Mouse (Mus musculus): ENCODE data around the gene Spg11. TPM values are rescaled to one million over a fixed set of nuclear protein-coding genes. Genes with fewer than 3 reads are reported as not detected.

The Spg11 gene
- polyA plus RNA-seq, 1 experiment from 2014 or later, result 8.9 TPM

- no peak overlapping the region for H3K4me2 ChIP-seq
- no peak overlapping the region for H3K4me3 ChIP-seq
- no peaks in the 10 kb centered on the region for H3K27me3 ChIP-seq
- ATAC-seq (ENCODE audit: low FRiP score), result no peak
- 0 out of 2 replicates have a peak, but pooled peaks cover 3% of the 10 kb centered on the region for H3K4me1 ChIP-seq (replicated peaks)
- no peak overlapping the region for H3K9ac ChIP-seq
- H3K36me3 ChIP-seq, result peaks cover 91% of the 10 kb centered on the region
- 83% methylated on average over 4 of the region's 4 CpGs for WGBS
- H3K27ac ChIP-seq, result no peak overlapping the region
- H3K9me3 ChIP-seq, result no peaks in the 10 kb centered on the region
These were observed 31.7 kb downstream of the Spg11 start for GRCm38 (mm10) chr2:122086446-122086845.

GRCm38 (mm10) chr2:122081728-122082456 is 36.3 kb downstream of the Spg11 start:
- Histone ChIP-seq H3K4me1 (replicated peaks) (0 out of 2 replicates have a peak, but pooled peaks cover 3% of the 10 kb centered on the region), H3K9me3 (no peaks in the 10 kb centered on the region), H3K36me3 (peaks cover 86% of the 10 kb centered on the region), H3K9ac (no peak overlapping the region), H3K4me3 (no peak overlapping the region), H3K4me2 (no peak overlapping the region), H3K27me3 (no peaks in the 10 kb centered on the region), H3K27ac (no peak overlapping the region)
- ATAC-seq (ENCODE audit: low FRiP score), result no peak
- WGBS, result 58% methylated on average over 7 of the region's 7 CpGs

- no peaks in the 10 kb centered on the region for H3K9me3 ChIP-seq
- no peaks in the 10 kb centered on the region for H3K4me1 ChIP-seq (replicated peaks)
- WGBS, result 39% methylated on average over 5 of the region's 5 CpGs
- no peaks in the 10 kb centered on the region for H3K27me3 ChIP-seq
- no peak overlapping the region for H3K4me3 ChIP-seq
- no peak for ATAC-seq (ENCODE audit: low FRiP score)
- H3K27ac ChIP-seq, result no peak overlapping the region
- H3K9ac ChIP-seq, result no peak overlapping the region
- no peak overlapping the region for H3K4me2 ChIP-seq
- H3K36me3 ChIP-seq, result peaks cover 66% of the 10 kb centered on the region
These were observed 48.3 kb downstream of the Spg11 start for GRCm38 (mm10) chr2:122069922-122070321.

GRCm38 (mm10) chr2:122069144-122069912 is 48.9 kb downstream of the Spg11 start:
- Histone ChIP-seq H3K4me2 (no peak overlapping the region), H3K4me1 (replicated peaks) (no peaks in the 10 kb centered on the region), H3K27ac (no peak overlapping the region), H3K9me3 (no peaks in the 10 kb centered on the region), H3K4me3 (no peak overlapping the region), H3K36me3 (peaks cover 67% of the 10 kb centered on the region), H3K27me3 (no peaks in the 10 kb centered on the region), H3K9ac (no peak overlapping the region)
- 90% methylated on average over 6 of the region's 6 CpGs for WGBS
- no peak for ATAC-seq (ENCODE audit: low FRiP score)

GRCm38 (mm10) chr2:122066241-122066640 is 51.9 kb downstream of the Spg11 start:
- Histone ChIP-seq H3K27ac (no peak overlapping the region), H3K36me3 (peaks cover 70% of the 10 kb centered on the region), H3K4me1 (replicated peaks) (no peaks in the 10 kb centered on the region), H3K9me3 (no peaks in the 10 kb centered on the region), H3K4me2 (no peak overlapping the region), H3K4me3 (no peak overlapping the region), H3K9ac (no peak overlapping the region), H3K27me3 (no peaks in the 10 kb centered on the region)
- ATAC-seq (ENCODE audit: low FRiP score), result no peak
- WGBS, result 87% methylated on average over 8 of the region's 8 CpGs

- no peak overlapping the region for H3K4me2 ChIP-seq
- H3K27me3 ChIP-seq, result no peaks in the 10 kb centered on the region
- no peak for ATAC-seq (ENCODE audit: low FRiP score)
- no peak overlapping the region for H3K9ac ChIP-seq
- H3K27ac ChIP-seq, result no peak overlapping the region
- no peaks in the 10 kb centered on the region for H3K4me1 ChIP-seq (replicated peaks)
- H3K36me3 ChIP-seq, result peaks cover 71% of the 10 kb centered on the region
- H3K9me3 ChIP-seq, result no peaks in the 10 kb centered on the region
- H3K4me3 ChIP-seq, result no peak overlapping the region
- 52% methylated on average over 14 of the region's 14 CpGs for WGBS
These were observed 52.8 kb downstream of the Spg11 start for GRCm38 (mm10) chr2:122065200-122065969.

- Histone ChIP-seq H3K27me3 (no peaks in the 10 kb centered on the region), H3K9ac (no peak overlapping the region), H3K4me3 (no peak overlapping the region), H3K9me3 (no peaks in the 10 kb centered on the region), H3K4me2 (no peak overlapping the region), H3K4me1 (replicated peaks) (no peaks in the 10 kb centered on the region), H3K36me3 (peaks cover 65% of the 10 kb centered on the region), H3K27ac (no peak overlapping the region)
- WGBS, result 90% methylated on average over 11 of the region's 11 CpGs
- no peak for ATAC-seq (ENCODE audit: low FRiP score)
These were observed 58.6 kb downstream of the Spg11 start for GRCm38 (mm10) chr2:122059365-122060115.

- ATAC-seq (ENCODE audit: low FRiP score), result no peak
- Histone ChIP-seq H3K4me2 (no peak overlapping the region), H3K4me3 (no peak overlapping the region), H3K27ac (no peak overlapping the region), H3K9me3 (no peaks in the 10 kb centered on the region), H3K4me1 (replicated peaks) (no peaks in the 10 kb centered on the region), H3K36me3 (peaks cover 25% of the 10 kb centered on the region), H3K27me3 (no peaks in the 10 kb centered on the region), H3K9ac (no peak overlapping the region)
These were observed 74.3 kb downstream of the Spg11 start for GRCm38 (mm10) chr2:122043926-122044325.

GRCm38 (mm10) chr2:122036064-122036463 is 82.1 kb downstream of the Spg11 start:
- H3K4me2 ChIP-seq, result no peak overlapping the region
- H3K27ac ChIP-seq, result no peak overlapping the region
- H3K36me3 ChIP-seq, result peaks cover 11% of the 10 kb centered on the region; the same call in 1 of the 2 replicates
- no peak overlapping the region for H3K9ac ChIP-seq
- no peak for ATAC-seq (ENCODE audit: low FRiP score)
- no peaks in the 10 kb centered on the region for H3K27me3 ChIP-seq
- no peaks in the 10 kb centered on the region for H3K9me3 ChIP-seq
- WGBS, result 91% methylated on average over 3 of the region's 3 CpGs
- H3K4me3 ChIP-seq, result no peak overlapping the region
- no peaks in the 10 kb centered on the region for H3K4me1 ChIP-seq (replicated peaks)

- WGBS, result 93% methylated on average over 5 of the region's 6 CpGs
- Histone ChIP-seq H3K4me2 (no peak overlapping the region), H3K9ac (no peak overlapping the region), H3K4me1 (replicated peaks) (peaks cover 23% of the 10 kb centered on the region), H3K27ac (no peak overlapping the region), H3K4me3 (no peak overlapping the region), H3K27me3 (no peaks in the 10 kb centered on the region), H3K36me3 (0 out of 2 replicates have a peak, but pooled peaks cover 6% of the 10 kb centered on the region), H3K9me3 (no peaks in the 10 kb centered on the region)
- ATAC-seq (ENCODE audit: low FRiP score), result no peak
These were observed 86.2 kb downstream of the Spg11 start for GRCm38 (mm10) chr2:122031970-122032369.

GRCm38 (mm10) chr2:122028756-122029700 is 89.2 kb downstream of the Spg11 start:
- 2% methylated on average over 67 of the region's 71 CpGs for WGBS
- Histone ChIP-seq H3K36me3 (0 out of 2 replicates have a peak, but pooled peaks cover 3% of the 10 kb centered on the region), H3K4me1 (replicated peaks) (peaks cover 23% of the 10 kb centered on the region), H3K9me3 (no peaks in the 10 kb centered on the region), H3K9ac (peak overlapping the region; percentile 92), H3K27ac (peak overlapping the region; percentile 90), H3K4me3 (peak overlapping the region; percentile 96), H3K27me3 (no peaks in the 10 kb centered on the region), H3K4me2 (peak overlapping the region; percentile 82)
- peak; percentile 81 for ATAC-seq (ENCODE audit: low FRiP score)

All from hindbrain, embryonic 13.5 days (tissue).